Mouse (Mus musculus) telencephalon, adult 2 months (tissue): ENCODE measurements around the gene Plxnd1.

ENCODE experiments used
- DNase-seq: peaks from one replicate; pipeline ENCODE4 v3.0.0-alpha.2; 2011; ENCODE audit warnings: low read depth, low spot score

Gene Plxnd1

DNA sequence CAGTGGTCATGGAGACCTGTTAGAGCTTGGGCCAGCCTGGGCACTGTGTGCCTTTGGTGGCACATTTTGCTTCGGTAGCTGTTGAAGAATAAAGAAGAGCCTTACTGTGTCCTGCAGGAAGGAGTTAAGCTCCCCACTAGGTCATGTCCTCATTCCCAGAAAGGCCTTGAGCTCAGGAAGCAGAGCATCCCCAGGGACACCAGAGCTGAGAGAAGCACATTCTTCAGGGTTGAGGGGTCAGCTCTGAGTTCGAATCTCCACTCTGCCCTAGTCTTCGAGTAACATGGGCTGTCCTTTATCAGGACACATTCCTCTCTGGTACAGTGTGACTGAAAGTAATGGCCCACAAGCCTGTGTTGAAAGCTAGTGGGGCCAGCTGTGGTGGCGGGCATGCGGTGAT is 74.9 kb downstream of the Plxnd1 start:
- DNase-seq, result no peak

GRCm38 (mm10) chr6:115918615-115919014 is 76.2 kb downstream of the Plxnd1 start:
- DNase-seq, result no peak

DNA sequence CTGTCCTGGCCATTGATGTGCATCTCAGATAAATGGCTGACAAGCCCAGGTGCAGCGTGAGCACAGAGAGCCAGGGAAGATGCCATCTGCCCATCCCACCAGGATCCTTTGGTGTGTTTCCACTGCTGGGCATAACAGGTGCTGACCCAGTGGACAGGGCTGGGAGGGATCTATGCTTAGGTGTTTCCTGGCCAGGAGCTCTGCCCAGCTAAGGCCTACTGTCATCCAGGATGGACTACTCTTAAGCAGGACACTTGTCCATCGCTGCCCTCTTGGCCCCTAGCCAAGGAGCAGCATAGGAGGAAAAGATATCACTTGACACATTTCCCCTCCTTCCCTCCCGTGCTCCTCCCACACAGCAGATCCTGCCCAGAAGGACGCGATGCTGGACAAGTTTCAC is 78.2 kb downstream of the Plxnd1 start:
- DNase-seq, result no peak

- DNase-seq, result peak; percentile 89
Measured at GRCm38 (mm10) chr6:115915601-115916445, 79.0 kb downstream of the Plxnd1 start.

DNA sequence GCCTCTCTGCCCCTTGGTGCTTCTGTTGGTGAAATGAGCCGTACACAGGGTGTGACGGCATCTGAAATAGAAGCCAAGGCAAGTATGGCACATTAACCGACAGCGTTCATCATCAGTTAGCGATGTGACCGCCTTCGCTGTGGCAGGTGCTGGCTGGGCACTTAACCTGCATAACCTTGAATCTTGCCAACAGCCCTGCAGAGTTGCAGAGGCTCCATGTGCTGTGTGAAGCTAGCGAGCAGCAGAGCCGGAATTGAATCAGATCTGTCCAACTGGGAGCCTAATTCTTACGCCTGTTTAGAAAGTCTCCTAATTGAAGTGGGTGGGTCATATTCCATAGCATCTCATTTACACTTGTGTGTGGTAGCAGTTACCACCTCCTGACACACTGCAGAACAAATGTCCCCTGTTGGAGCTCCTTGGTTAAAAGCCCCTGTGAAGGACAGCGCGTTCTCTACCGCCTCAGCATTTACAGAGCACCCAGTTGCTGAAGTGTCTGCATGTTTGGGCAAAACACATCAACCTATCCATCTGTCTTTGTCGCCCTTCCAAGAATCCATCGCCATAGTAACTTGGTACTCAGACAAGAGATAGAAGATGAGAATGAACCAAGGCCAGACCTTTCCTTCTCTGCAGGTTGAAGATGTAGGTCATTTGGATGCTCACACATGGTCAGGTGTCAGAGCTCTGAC is 80.1 kb downstream of the Plxnd1 start:
- DNase-seq, result peak; percentile 86

DNA sequence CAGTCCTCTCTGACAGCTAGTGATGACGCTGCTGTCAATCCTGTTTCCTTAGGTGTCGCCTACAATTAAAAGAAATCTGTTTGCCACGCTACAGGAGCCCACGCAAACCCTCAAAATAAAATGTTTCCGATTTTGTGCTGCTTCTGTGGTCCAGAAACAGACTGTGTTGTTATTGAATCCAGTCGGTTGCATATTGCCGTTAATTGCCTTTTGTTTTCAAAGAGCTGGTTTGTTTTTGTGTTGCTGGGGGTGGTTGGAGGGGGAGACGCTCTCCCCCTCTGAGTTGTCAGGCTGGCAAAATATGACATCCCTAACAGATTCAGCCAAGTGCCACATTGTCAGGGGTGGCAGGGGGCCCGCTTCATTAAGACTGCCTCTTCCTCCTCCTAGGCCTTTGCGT is 81.3 kb downstream of the Plxnd1 start:
- peak; percentile 71 for DNase-seq

DNA sequence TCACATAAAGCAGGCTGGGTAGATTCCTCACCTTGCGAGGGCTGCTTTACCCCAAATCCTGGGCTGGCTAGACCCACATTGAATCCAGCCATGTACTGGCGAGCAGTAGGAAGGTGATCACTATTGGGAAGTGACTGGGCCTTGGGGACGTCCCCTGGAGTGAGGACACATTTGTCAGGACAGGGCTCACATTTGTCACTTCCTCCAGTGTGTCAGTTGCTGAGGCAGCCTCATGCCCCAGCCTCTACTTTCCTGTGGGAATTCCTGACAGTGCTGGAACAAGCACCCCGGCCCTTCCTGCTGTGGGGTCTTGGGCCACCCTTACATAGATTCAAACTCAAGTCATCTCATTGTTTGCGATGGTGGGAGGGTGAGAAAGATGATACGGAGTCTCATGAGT is 83.0 kb downstream of the Plxnd1 start:
- no peak for DNase-seq

DNA sequence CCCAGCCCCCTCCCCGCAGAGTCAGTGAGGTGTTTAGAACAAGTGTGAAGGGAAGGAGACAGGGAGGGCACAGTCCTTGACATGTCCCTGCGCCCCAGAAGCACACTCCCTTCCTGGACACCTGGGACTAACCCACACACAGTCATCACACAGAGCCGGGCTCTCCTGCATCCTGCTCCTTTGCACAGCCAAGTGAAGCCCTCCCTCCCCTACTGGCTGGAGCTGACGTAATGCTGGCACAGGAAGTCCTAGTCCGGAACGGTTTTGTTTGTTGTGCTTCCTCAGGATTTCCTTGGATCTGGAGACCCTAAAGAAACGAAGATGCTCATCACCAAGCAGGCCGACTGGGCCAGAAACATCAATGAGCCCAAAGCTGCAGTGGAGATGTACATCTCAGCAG is 84.9 kb downstream of the Plxnd1 start:
- no peak for DNase-seq

- DNase-seq, result no peak
Measured at GRCm38 (mm10) chr6:115909052-115909451, 85.8 kb downstream of the Plxnd1 start.

- no peak for DNase-seq
Measured at GRCm38 (mm10) chr6:115908421-115908982, 86.3 kb downstream of the Plxnd1 start.

DNA sequence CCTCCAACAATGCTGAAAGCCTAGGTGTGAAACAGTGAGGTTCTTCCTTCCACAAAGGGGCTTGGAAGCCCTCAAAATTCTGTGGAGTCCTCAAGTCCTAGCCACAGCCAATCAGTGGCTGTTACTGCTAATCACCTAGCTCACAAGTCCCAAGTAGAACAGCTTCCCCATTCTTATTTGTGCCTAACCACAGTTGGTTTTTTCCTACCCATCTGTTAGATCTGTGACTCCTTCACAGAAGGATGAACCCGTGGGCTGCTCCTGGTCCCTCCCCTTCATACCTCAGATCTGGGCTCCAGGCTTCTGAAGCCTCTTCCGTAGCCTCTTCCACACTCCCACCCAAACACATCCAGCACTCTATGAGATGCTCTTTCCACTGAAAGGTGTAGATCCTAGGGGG is 87.9 kb downstream of the Plxnd1 start:
- DNase-seq, result no peak

DNA sequence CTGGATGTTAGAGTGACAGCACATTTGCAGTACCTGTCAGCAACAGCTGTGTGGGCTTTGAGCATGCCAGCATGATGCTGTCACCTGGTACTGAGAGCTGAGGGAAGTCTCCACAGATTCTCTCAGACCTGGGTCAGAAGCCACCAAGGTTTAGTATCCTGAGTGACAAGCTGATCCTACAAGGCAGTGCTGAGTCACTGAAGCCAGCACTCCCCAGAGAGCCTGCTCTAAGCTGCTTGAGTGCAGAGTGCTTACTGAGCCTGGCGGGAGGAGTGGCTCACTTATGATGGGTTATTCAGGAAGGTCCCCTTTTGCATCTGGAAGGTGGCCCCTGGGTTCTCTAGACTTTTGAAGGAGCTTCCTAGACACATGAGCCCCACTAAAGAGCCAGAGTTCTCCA is 88.3 kb downstream of the Plxnd1 start:
- no peak for DNase-seq

- no peak for DNase-seq
Measured at GRCm38 (mm10) chr6:115905568-115905967, 89.2 kb downstream of the Plxnd1 start.
